Mouse (Mus musculus) testis, postnatal 10 days (tissue): ENCODE measurements at regions not wholly inside any gene's neighbourhood (a gene's known extent, or its start where the extent isn't known, plus 50 kb on each side); places are given as distances from the start of the nearest gene placed in this dataset.
A peak's percentile ranks its signal among the peaks of the same experiment; 100 is the strongest.

Experiments used
- DNase-seq: peaks from one replicate; pipeline ENCODE4 v3.0.0; 2021; ENCODE audit warnings: low spot score

- DNase-seq = no peak
Measured at GRCm38 (mm10) chr11:8377301-8377700, 287.0 kb downstream of the Tns3 start.

DNA sequence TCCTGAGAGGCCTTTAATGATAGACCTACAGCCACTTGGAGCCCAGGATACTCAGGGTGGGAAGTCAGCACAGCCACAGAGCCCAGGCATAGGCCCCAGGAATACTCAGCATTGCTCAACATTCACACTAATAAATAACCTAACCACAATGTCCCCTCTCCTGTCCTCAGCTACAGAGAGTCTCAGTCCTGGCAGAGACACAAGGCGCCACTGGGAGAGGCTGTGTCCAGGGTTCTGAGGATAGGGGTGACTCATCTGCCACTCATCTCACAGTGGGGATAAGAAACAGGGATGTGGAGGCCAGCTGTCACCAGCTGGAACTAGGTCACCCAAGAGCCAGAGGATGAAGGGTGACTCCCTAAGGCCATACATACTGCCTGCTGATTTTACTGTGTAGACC is 298.8 kb downstream of the Tns3 start:
- no peak for DNase-seq

- no peak for DNase-seq
Measured at GRCm38 (mm10) chr11:8364703-8365433, 299.5 kb downstream of the Tns3 start.

DNA sequence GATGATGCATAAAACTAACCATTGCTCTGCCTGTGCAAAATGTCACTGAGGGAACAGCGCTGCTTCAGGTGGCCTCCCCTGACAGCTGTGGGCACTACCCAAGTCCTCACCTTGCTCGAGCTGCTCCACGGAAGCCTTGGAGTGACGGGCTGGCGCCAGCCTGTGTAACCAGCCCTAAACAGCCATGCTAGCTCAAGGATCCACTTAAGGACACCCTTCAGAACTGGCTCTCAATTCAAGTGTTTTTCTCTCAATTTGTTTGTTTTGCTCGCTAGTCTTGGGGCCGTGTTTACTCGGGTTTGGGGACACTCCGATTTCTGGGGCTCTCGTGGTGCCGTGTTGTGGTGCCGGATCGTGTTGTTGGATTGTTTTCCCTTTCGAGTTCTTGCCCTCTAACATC is 319.4 kb downstream of the Tns3 start:
- no peak for DNase-seq

- peak; percentile 57 for DNase-seq
Measured at GRCm38 (mm10) chr11:8302347-8303188, 361.8 kb downstream of the Tns3 start.

- DNase-seq = no peak
Measured at GRCm38 (mm10) chr11:8297462-8297861, 366.9 kb downstream of the Tns3 start.

- no peak for DNase-seq
Measured at GRCm38 (mm10) chr11:8293322-8294014, 370.9 kb downstream of the Tns3 start.

DNA sequence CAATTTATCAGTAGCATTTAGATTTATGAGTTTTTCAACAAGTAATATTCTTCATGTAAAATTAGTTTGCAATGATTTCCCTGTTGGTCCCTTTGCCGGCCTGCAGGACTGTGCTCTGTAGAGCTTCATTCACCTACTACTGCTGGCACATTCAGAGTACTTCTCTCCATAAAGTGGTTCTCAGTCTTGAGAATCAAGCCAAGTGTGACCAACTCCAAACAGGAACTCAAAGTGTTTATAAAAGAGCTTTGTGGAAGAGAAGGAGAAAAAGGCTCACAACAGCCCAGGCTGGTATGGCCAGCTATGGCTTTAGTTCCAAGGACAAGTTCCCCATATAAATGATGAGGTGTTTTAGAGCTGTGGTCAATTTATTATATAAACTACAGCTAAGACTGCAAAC is 379.1 kb downstream of the Tns3 start:
- DNase-seq = no peak

- DNase-seq = no peak
Measured at GRCm38 (mm10) chr11:8275203-8275602, 389.1 kb downstream of the Tns3 start.

GRCm38 (mm10) chr11:8269171-8269570 is 395.2 kb downstream of the Tns3 start:
- DNase-seq = no peak

DNA sequence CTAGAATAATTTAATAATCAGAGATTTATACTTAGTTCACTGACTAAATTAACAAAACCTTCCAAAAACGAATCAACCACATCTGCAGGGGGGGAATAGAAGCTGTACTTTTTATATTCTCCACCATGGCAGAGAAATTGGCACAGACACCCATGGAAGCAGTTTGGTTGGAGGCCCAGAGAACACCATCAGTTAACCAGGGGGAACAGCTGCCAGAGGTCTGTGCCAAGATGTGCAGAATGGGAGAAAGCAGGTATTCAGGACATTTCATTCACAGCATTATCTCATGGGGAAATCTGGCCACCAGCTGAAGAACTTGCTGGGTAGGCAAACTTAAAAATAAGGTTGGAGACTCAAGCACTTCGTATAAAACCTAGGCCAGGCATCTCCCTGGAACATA is 410.3 kb downstream of the Tns3 start:
- no peak for DNase-seq

DNA sequence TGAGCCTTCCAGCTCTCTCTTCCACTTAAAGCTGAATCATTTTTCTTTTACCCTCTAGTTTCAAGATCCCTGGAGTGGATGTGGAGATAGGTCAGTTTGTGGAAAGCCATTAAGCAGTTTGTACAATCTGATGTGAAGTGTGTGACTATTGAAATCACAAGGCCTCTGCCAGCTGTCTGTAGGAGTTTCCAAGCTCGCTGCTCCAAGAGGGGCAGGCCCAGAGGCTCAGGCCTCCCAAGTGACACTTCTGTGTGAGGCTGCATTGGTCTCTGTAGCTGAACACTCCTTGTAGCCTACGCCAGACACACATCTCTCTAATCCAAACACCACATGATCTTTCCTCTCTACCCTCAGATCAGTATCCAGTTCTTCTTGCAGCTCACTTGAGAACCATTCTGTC is 413.0 kb downstream of the Tns3 start:
- no peak for DNase-seq

DNA sequence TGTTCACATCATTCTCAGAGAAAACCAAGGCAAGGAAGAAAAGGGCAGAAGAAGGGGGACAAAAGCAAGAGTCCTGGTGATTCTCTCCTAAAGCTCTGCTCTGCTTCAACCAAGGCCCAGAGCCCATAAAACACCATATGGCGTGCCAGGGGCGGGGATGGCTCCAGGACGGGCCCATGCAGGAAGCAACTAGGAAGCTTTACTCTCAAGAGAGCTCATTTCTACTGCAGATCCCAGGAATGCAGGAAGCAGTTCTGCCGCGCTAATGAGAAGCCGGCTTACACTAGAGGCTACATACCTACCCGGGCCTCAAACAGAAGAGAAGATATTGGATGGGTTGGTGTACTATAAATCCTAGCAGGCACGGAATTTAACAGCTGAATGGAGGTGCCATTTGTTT is 414.9 kb downstream of the Tns3 start:
- no peak for DNase-seq

DNA sequence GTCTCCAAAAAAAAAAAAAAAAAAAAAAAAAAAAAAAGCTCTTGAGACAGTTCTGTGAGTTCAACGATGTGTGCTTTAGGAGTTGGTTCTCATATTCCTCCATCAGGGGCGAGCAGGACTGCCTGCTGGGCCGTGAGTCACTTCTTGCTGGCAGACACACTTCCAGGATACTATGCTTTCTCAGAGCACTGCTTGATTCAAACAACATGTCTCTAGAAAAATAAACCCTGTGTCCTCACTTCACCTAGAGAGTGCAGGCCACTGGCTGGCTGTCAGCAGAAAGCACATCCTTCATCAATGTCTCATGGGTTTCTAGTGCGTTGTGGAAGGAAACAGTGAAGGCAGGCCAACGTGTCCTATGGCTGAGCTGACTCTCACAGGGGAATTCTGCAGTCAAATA is 416.8 kb downstream of the Tns3 start:
- no peak for DNase-seq

DNA sequence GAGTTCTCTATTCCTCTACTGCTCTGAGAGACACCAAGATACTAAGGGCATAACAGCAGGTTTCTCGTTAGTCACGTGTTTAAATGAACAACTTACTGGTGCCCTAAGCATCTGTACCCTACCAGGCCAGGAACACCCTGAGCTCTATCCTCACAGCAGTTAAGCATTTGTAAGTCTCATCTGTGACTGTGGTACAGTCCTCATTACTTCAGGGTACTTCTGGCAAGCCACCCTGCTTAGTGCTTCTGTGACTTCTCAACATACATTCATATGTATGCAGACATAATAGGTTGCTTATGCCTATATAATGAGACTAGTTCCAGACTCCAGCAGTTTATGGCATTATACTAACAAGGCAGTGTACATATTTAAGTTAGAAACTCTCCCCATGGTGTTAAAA is 417.3 kb downstream of the Tns3 start:
- DNase-seq = no peak

DNA sequence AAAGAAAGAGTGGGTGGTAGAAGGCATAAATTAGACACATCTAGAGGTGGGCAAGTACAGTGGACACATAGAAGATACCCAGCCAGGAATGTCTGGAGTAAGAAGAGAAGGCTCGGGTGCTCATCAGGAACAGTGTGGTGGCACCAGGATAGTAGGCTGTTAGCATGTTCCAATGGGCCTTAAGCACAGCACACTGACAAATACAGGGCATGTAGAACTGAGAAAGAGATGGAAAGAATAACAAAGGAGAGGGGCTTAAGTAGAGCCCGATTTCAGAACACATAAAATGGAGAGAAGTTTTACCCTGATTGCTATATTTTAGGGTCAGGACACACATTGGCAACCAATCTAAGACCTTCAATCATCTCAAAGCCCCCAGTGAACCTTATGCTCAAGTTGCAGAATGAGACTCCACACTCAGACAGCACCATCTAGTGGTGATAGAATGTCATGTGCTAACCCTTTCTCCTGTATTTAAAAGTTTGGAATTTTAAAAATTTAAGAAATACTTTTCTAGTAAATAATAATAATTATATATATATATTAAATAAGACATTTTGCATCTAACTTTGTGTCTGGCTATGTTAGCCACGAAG is 418.8 kb downstream of the Tns3 start:
- DNase-seq = no peak

DNA sequence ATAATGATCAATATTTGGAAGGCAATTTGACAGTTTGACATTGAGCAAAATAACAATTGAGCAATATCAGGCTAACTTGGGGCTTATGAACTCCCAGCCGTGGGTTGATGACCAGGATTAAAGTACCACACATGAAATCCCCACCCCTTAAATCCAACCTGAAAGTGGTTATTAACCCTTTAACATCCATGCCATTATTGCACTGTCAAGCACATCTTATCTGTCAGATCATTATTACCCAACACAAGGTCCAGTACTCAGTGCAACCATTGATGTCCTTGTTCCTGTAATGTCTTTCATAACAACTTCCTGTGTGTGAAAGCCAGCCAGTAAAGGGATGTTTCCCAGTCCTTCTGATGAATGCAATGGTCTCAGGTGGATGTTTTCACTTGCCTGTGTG is 425.8 kb downstream of the Tns3 start:
- no peak for DNase-seq

DNA sequence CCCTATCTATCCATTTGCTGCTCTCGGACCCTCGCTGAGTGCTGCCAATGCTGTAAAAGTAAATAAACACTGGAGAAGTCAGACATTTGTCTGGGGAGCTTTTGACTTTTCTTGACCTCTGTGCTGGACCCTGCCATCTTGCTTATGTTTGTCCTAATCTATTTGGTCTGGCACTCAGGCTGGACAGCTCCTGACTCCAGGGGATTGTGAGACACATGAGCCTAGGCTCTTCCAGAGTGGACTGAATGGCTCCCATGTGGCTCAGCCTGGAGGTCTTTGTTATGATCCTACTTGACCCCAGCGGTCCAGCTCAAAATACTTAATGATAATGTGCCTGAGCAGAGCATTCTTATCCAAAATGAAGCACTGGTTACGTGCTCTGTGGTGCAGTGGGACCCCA is 426.8 kb downstream of the Tns3 start:
- DNase-seq = no peak

- DNase-seq = no peak
Measured at GRCm38 (mm10) chr11:8236056-8236455, 428.3 kb downstream of the Tns3 start.

- no peak for DNase-seq
Measured at GRCm38 (mm10) chr11:8232636-8233189, 431.6 kb downstream of the Tns3 start.

DNA sequence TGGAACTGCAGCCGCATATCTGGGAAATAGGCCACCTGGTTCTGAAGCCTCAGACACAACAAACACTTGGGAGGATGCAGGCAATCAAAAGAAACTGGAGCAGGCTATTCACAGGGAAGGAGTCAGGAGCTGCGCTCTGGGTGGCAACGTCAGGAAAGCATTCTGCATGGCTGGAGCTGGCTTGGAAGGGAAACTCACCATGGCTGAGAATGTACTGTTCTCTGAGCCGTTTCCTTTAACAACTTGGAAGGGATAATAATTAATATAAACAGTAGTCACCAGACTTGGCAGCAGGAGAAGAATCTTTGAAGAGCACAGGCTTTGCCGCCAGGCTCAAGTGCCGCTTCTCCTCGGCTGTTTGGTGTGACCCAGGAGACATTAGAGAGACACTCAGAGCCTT is 434.5 kb downstream of the Tns3 start:
- no peak for DNase-seq

GRCm38 (mm10) chr11:8227772-8228425 is 436.4 kb downstream of the Tns3 start:
- DNase-seq = no peak
